Mouse (Mus musculus) stomach, postnatal 0 days (tissue): ENCODE measurements at regions not wholly inside any gene's neighbourhood (a gene's known extent, or its start where the extent isn't known, plus 50 kb on each side); places are given as distances from the start of the nearest gene placed in this dataset.

ENCODE experiments used
- ATAC-seq: fragments of 200-750 bp; cut with Nextera tagmentation; 2 replicates; pipeline ENCODE4 v1.8.0; 2017; ENCODE audit not compliant: low FRiP score, low TSS enrichment
- DNase-seq: peaks from one replicate; pipeline ENCODE4 v3.0.0-alpha.2; 2016; ENCODE audit warnings: low spot score
- H3K27ac ChIP-seq: fragments of 300-500 bp; sonication (generic); replicated peaks from 2 replicates; pipeline ENCODE4 v1.5.1; 2014; ENCODE audit warnings: mild to moderate bottlenecking, control low read depth
- H3K27me3 ChIP-seq: fragments of 300-500 bp; sonication (generic); 2 replicates; pipeline ENCODE4 v1.6.1; 2014; ENCODE audit warnings: low read length; ENCODE audit not compliant: control insufficient read depth, insufficient read depth
- H3K36me3 ChIP-seq: fragments of 300-500 bp; sonication (generic); 2 replicates; pipeline ENCODE4 v1.6.1; 2014; ENCODE audit warnings: low read length, mixed read lengths; ENCODE audit not compliant: control insufficient read depth, insufficient read depth
- H3K4me1 ChIP-seq: fragments of 300-500 bp; sonication (generic); replicated peaks from 2 replicates; pipeline ENCODE4 v1.6.1; 2014; ENCODE audit warnings: antibody characterized with exemption; ENCODE audit not compliant: control insufficient read depth, insufficient read depth
- H3K4me2 ChIP-seq: fragments of 300-500 bp; sonication (generic); replicated peaks from 2 replicates; pipeline ENCODE4 v1.6.1; 2014; ENCODE audit warnings: low read depth, mild to moderate bottlenecking, control low read depth, moderate library complexity
- H3K4me3 ChIP-seq: fragments of 300-500 bp; sonication (generic); 2 replicates; pipeline ENCODE4 v1.5.1; 2014; ENCODE audit warnings: low read depth, low read length, control low read depth
- H3K9ac ChIP-seq: fragments of 300-500 bp; sonication (generic); 2 replicates; pipeline ENCODE4 v1.6.1; 2014; ENCODE audit warnings: mild to moderate bottlenecking, low read length, control low read depth, mixed read lengths
- H3K9me3 ChIP-seq: fragments of 300-500 bp; sonication (generic); 2 replicates; pipeline ENCODE4 v1.6.1; 2016; ENCODE audit warnings: low read length; ENCODE audit not compliant: control insufficient read depth
- CTCF ChIP-seq: IDR thresholded peaks from 2 replicates; pipeline ENCODE4 v1.5.1; 2016; ENCODE audit warnings: antibody characterized with exemption, low read depth, mild to moderate bottlenecking, moderate library complexity
- EP300 ChIP-seq: optimal IDR thresholded peaks from 2 replicates; pipeline ENCODE3; 2016; ENCODE audit warnings: antibody characterized with exemption
- WGBS: fragments of 180-500 bp; shearing (Covaris S2); extraction: QIAGEN DNeasy Blood & Tissue Kit; methylation state at CpG from one replicate; pipeline ENCODE4 v1.1.7; 2014; 5-methylcytosine and 5-hydroxymethylcytosine counted together

DNA sequence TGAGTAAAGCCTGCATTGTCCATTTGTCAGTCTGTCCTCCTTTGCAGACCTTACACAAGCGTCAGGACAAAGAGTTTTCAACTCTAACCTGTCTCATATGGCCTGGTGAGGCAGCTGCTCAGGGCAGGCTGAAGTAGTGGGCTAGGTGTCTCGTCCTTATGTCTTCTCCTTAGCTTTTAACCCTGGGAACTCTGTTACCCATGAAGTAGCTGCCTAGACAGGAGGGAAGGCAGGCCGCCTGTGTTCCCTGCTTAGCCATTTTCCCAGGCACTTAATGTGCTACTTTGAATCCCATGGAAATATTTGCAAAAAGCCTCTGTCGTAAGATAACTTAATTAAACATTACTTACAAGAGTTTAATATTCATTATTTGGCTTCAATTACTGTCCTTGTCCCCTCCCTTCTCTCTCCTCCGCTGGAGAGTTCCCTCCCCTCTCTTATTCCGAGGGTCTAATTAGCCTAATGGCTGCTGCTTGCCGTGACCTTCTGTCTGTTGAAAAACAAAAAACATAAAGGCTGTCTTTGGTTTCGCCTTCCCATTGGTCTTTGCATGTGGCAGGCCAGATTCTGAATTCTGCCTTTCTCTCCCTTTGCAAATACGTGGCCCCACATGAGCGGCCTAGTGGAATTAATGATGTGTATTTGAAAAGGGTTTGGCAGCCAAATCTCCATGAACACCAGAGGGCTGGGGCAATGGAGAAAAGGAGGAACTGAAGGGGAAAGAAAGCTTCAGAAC, 642.2 kb upstream of the Fam160b2 start:
- no peak overlapping the region for H3K4me3 ChIP-seq
- no peak overlapping the region for H3K9ac ChIP-seq
- no peaks in the 10 kb centered on the region for H3K27me3 ChIP-seq
- H3K4me2 ChIP-seq = no peak overlapping the region
- ATAC-seq (no peak), DNase-seq (no peak)
- no peaks in the 10 kb centered on the region for H3K36me3 ChIP-seq
- TF ChIP-seq EP300 (no peak), CTCF (no peak)
- no peaks in the 10 kb centered on the region for H3K4me1 ChIP-seq
- H3K27ac ChIP-seq = no peak overlapping the region
- no peaks in the 10 kb centered on the region for H3K9me3 ChIP-seq
- 51% methylated on average over 10 of the region's 10 CpGs for WGBS

DNA sequence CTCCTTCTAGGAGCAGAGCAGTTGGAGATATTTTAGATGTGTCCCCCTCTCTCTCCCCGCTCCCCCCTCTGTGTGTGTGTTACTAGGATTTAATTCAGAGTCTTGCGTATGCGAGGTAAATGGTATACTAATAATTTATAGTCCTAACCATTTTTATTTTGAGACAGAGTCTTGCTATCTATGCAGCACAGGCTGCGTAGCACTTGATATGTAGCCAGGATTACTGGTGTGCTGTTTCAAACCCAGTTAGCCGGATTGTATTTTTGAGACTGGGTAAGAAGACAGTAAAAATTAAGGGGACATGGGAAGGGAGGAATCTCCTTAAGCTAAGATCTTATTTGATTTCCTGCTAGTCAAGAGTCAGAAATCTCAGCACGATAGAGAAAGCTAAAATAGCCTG, 636.6 kb upstream of the Fam160b2 start:
- Histone ChIP-seq H3K4me2 (no peak overlapping the region), H3K9ac (no peak overlapping the region), H3K27me3 (no peaks in the 10 kb centered on the region), H3K4me1 (no peaks in the 10 kb centered on the region), H3K36me3 (no peaks in the 10 kb centered on the region), H3K27ac (no peak overlapping the region), H3K9me3 (no peaks in the 10 kb centered on the region), H3K4me3 (no peak overlapping the region)
- ATAC-seq (no peak), DNase-seq (no peak)
- 79% methylated on average over 6 of the region's 6 CpGs for WGBS
- TF ChIP-seq CTCF (no peak), EP300 (no peak)

DNA sequence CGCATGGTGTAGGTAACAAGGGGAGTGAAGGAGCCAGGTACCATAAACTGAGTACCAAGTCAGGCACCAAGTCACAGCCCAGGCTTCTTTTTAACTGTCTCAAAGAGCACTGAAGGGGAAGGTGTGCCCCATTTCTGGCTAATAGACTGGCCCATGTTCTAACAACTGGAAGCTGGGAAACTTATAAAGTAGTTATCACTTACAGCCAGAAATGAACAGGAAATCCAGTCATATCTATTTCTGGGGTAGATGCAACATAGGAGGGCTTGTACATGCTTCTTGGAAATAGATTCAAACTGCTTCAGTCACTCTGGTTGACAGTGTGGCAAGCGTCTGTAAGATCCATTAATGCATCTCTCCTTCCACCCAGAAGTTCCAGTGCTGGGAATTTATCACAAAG, 635.3 kb upstream of the Fam160b2 start:
- Histone ChIP-seq H3K27me3 (no peaks in the 10 kb centered on the region), H3K9ac (no peak overlapping the region), H3K27ac (no peak overlapping the region), H3K4me2 (no peak overlapping the region), H3K4me1 (no peaks in the 10 kb centered on the region), H3K9me3 (no peaks in the 10 kb centered on the region), H3K4me3 (no peak overlapping the region), H3K36me3 (no peaks in the 10 kb centered on the region)
- 73% methylated on average over 2 of the region's 2 CpGs for WGBS
- DNase-seq = no peak
- no peak for ATAC-seq
- TF ChIP-seq CTCF (no peak), EP300 (no peak)

- H3K27me3 ChIP-seq = no peaks in the 10 kb centered on the region
- H3K4me2 ChIP-seq = no peak overlapping the region
- no peaks in the 10 kb centered on the region for H3K9me3 ChIP-seq
- no peaks in the 10 kb centered on the region for H3K36me3 ChIP-seq
- no peaks in the 10 kb centered on the region for H3K4me1 ChIP-seq
- WGBS = 42% methylated on average over 2 of the region's 2 CpGs
- H3K27ac ChIP-seq = no peak overlapping the region
- no peak overlapping the region for H3K4me3 ChIP-seq
- no peak for ATAC-seq
- H3K9ac ChIP-seq = no peak overlapping the region
- DNase-seq = no peak
- no peak for TF ChIP-seq CTCF
- no peak for TF ChIP-seq EP300
Observed at GRCm38 (mm10) chr14:71234276-71234675, 634.6 kb upstream of the Fam160b2 start.

GRCm38 (mm10) chr14:71231223-71231815, 631.7 kb upstream of the Fam160b2 start:
- TF ChIP-seq CTCF = no peak
- TF ChIP-seq EP300 = no peak
- WGBS = 71% methylated on average over 4 of the region's 4 CpGs
- H3K4me1 ChIP-seq = no peaks in the 10 kb centered on the region
- no peaks in the 10 kb centered on the region for H3K27me3 ChIP-seq
- H3K4me3 ChIP-seq = no peak overlapping the region
- no peak overlapping the region for H3K9ac ChIP-seq
- DNase-seq (no peak), ATAC-seq (no peak)
- H3K9me3 ChIP-seq = no peaks in the 10 kb centered on the region
- no peaks in the 10 kb centered on the region for H3K36me3 ChIP-seq
- no peak overlapping the region for H3K4me2 ChIP-seq
- H3K27ac ChIP-seq = no peak overlapping the region

- 71% methylated on average over 7 of the region's 7 CpGs for WGBS
- TF ChIP-seq CTCF = no peak
- no peak for TF ChIP-seq EP300
- no peak overlapping the region for H3K9ac ChIP-seq
- H3K4me1 ChIP-seq = no peaks in the 10 kb centered on the region
- ATAC-seq = no peak
- H3K27ac ChIP-seq = no peak overlapping the region
- no peaks in the 10 kb centered on the region for H3K9me3 ChIP-seq
- H3K4me2 ChIP-seq = no peak overlapping the region
- H3K4me3 ChIP-seq = no peak overlapping the region
- DNase-seq = no peak
- no peaks in the 10 kb centered on the region for H3K36me3 ChIP-seq
- no peaks in the 10 kb centered on the region for H3K27me3 ChIP-seq
Observed at GRCm38 (mm10) chr14:71230484-71231188, 631.0 kb upstream of the Fam160b2 start.
